Mouse (Mus musculus): Measurements from ENCODE around the gene Retnlg. TPM values are rescaled to one million over a fixed set of nuclear protein-coding genes. Genes with fewer than 3 reads are reported as not detected.
"Not testable (repeated sequence)": the region's sequence is repeated elsewhere in the genome, so short reads cannot be mapped to it uniquely, and the experiment has no call there.

The Retnlg gene
- 1 to 10 TPM in 1 of 2 experiments, under 1 TPM in 1; 0.73 to 1.4 TPM for total RNA-seq (2021)
- 0.44 TPM in 1 of 2 replicates, not detected in the other for polyA plus RNA-seq (2012; rRNA removed)
- long read RNA-seq: 0 reads

DNA sequence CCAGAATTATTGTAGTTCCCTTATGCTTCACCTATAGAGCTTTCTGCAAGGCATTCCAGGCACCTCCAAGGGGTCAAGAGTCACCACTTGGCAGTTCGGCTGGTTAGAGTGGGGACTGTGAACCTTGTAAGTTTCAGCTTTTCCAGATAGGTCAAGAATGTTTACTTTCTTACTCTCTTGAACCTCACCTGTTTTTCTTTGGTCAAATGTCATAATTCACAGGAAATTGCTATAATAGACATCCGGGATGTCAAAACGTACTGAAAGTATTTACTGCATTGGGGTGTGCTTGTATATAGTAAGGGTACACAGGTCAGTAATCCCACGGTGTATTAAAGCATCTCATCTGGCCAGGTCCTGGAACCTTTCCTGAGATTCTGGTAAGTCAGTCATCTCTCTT lies at the start of gene Retnlg:
Retnlg (plus strand) TSS at position 301 of the 400 bp plus-strand sequence.
- no peak for DNase-seq

- DNase-seq: no peak
Observed at GRCm38 (mm10) chr16:48826474-48826873, 45.9 kb upstream of the Retnlg start.

DNA sequence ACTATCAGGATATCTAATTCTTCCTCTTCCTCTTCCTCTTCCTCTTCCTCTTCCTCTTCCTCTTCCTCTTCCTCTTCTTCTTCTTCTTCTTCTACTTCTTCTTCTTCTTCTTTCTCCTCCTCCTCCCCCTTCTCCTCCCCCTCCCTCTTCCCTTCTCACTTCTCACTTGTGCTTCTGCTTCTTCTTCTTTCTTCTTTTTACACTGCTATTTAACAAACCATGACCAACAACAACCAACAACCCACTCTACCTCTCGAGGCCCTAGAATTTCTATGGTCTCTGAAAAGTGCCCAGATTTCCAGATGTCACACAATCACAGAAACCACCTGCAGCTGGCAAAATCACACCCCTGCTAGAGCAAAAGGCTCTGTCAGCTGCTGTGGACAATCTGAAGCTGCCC lies 44.8 kb upstream of the Retnlg start:
- no peak for DNase-seq

GRCm38 (mm10) chr16:48829060-48829459 lies 43.4 kb upstream of the Retnlg start:
- no peak for DNase-seq

DNA sequence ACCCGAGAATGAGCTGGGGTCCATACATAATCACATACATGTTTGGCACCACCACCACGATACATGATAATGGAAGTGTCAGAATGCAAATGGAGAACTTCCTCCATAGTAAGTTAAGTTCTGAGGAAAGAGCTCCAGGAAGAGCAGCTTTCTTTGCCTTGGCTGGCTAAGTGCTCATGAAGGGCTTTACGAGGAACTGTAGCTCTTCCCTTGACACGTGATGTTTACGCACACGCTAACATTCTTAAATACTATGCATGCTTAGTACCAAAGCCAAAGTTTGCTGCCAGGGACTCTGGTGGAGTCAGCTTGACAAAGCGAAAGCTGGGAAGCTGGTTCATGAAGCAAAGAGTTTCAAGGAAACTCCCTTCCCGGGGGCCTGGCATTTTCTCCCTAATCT lies 40.4 kb upstream of the Retnlg start:
- no peak for DNase-seq

DNA sequence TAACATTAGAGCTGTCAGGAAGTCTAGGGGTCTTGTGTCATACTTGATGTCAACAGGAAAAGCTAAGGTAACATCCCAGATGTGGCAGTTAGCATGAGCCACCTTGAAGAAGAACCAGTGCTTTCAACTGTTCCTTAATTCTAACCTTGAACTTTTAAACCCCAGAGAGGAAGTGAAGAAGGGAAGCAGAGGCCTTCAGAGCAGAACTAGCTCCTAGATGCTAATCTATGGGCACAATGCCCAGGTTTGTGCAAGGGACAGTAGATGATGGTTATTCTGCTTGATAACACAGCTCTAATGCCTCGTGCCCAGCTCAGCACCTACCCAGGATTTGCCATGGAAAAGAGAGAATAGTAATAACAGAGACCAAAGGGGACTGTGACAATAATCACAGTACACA lies 38.8 kb upstream of the Retnlg start:
- DNase-seq: not testable (repeated sequence)

DNA sequence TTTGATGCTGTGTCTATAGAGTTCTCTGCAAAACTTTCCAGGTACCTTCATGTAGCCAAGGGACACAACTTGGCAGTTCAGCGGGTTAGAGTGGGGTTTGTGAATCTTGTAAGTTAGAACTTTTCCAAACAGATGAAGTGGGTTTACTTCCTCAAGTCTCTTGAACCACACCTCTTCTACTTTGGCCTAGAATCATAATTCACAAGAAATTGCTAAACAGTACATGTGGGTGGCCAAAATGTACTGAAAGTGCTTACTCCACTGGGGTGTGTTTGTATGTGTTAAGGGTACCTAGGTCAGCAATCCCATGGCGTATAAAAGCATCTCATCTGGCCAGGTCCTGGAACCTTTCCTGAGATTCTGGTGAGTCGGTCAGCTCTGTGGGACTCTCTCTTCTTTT lies 30.2 kb upstream of the Retnlg start, which contains the start of gene Retnla:
Retnla (plus strand) TSS at position 286 of the 400 bp plus-strand sequence.
- no peak for DNase-seq

- no peak for DNase-seq
Observed at GRCm38 (mm10) chr16:48843671-48844386, 28.6 kb upstream of the Retnlg start.

GRCm38 (mm10) chr16:48865004-48865403 lies 7.4 kb upstream of the Retnlg start:
- DNase-seq: not testable (repeated sequence)

DNA sequence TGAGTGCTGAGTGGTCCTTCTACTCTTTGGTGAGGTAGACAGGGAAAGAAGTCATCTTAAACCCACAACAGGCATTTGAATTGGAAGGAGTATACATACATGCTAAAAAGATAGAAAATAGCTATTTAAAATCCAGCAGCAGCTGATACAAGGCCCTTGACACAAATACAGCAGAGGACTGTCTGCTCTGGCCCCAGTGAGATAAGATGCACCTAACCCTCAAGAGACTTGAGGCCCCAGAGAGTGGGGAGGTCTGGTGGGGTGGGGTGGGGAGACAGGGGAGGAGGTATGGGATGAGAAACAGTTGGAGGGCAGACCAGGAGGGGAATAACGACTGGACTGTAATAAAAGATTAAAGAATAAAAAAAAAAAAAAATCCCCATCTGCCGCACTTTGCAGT lies 4.7 kb upstream of the Retnlg start:
- DNase-seq: no peak

- DNase-seq: no peak
Observed at GRCm38 (mm10) chr16:48868663-48869062, 3.8 kb upstream of the Retnlg start.

DNA sequence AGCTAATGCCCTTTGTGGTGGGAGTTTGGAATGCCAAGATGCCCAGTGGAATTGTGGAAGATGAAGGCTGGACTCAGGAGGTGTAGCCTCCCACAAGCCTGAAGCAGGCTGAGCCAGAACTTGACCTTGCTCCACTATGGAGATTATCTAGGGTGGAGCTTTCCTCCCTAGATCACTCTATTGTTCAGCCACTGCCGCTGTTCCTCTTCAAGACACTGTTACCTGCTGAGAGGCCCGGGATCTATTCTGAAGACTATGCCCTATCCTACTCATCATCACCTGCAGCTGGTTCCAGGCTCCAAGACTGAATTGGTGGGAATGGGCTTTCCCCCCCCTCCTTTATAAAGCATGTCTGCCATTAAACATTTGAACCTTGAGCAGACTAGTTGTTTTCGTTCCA lies 2.8 kb upstream of the Retnlg start:
- no peak for DNase-seq

- no peak for DNase-seq
Observed at GRCm38 (mm10) chr16:48871754-48872153, 667 bp upstream of the Retnlg start.

DNA sequence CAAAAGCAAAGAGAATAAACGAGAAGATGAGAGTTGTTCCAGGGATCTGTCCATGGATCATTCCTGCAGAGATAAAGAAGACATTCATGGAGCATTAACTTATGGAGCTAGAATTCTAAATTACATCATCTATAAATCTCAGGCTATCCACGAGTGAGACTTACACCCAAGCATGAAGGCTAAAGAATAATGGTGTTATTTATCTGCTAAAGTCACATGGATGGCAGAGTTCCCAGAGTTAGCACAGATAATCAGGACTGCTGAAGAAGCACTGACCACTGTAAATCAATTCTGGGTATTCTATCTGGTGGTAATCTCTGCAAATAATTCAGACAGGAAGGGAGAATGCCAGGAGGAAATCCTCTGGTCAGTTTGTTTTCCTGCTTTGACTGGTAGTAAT lies 18.3 kb downstream of the Retnlg start:
- no peak for DNase-seq

DNA sequence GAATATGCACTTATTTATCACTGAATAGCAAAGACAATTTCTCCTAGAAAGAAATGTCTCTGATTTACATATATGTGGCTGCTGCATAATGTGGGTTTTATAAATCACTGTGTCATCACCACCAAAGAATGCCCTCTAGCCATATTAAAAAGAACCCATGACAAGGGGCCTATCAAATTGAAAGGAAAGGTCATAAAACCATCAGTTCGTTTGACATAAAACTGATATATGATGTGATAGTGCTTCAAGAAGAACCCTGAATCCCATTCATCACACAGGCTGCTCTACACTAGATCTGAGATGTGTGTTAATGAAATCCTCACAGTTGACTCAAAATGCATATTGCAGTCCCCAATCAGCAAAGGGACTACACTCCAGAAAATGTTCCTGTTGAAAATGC lies 27.4 kb downstream of the Retnlg start:
- no peak for DNase-seq

- no peak for DNase-seq
Observed at GRCm38 (mm10) chr16:48911184-48911583, 38.8 kb downstream of the Retnlg start.

DNA sequence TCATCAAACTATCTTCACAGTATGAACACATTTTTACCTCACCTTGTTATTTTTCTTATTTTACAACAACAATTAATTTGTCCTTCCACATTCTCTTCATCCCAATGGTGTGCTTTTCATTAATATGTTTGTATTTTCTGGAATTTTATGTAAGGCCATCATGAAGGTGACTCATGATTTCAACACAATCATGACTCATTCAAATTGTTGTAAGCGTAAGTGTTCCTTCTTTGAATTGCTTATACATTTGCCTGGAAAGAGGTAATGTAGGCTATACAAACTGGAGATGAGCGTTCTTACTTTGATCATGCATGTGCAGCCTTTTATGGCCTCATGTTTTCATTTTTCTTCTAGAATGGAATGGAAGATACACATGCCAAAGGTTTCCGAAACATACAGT lies 40.8 kb downstream of the Retnlg start:
- DNase-seq: no peak

- no peak for DNase-seq
Observed at GRCm38 (mm10) chr16:48923724-48924123, 51.3 kb downstream of the Retnlg start.

Other genes starting within 250 kb of the Retnlg start
- gene Trat1, start 100.6 kb upstream of the Retnlg start, total RNA-seq (2021): not detected
- not detected in 2 replicates for gene Trat1, start 100.6 kb upstream of the Retnlg start, polyA plus RNA-seq (2012; rRNA removed)
- gene Retnlb, start 55.8 kb upstream of the Retnlg start, total RNA-seq (2021): not detected
- not detected in 2 replicates for gene Retnlb, start 55.8 kb upstream of the Retnlg start, polyA plus RNA-seq (2012; rRNA removed)
- gene Retnla, start 30.1 kb upstream of the Retnlg start, total RNA-seq (2021): 10 to 100 TPM; 14.5 to 36.5 TPM
- gene Retnla, start 30.1 kb upstream of the Retnlg start, polyA plus RNA-seq (2012; rRNA removed): 23.0 and 26.3 TPM in 2 replicates
- gene Dzip3, start 121.5 kb downstream of the Retnlg start, total RNA-seq (2021): 10 to 100 TPM; 17.0 to 23.9 TPM
- gene Dzip3, start 121.5 kb downstream of the Retnlg start, polyA plus RNA-seq (2012; rRNA removed): 1.3 and 2.1 TPM in 2 replicates
- gene Cip2a, start 121.6 kb downstream of the Retnlg start, total RNA-seq (2021): 1 to 10 TPM; 1.2 to 1.9 TPM
- gene Cip2a, start 121.6 kb downstream of the Retnlg start, polyA plus RNA-seq (2012; rRNA removed): 0.07 and 0.30 TPM in 2 replicates
- gene Myh15, start 184.9 kb downstream of the Retnlg start, total RNA-seq (2021): not detected
- not detected in 2 replicates for gene Myh15, start 184.9 kb downstream of the Retnlg start, polyA plus RNA-seq (2012; rRNA removed)